Mouse (Mus musculus) ES-Bruce4 (cell line): ENCODE measurements around the gene Dync1i2.

Experiments used
- CTCF ChIP-seq: IDR thresholded peaks from one replicate; pipeline ENCODE4 v1.8.1; 2011; ENCODE audit warnings: low read depth, low read length
- EP300 ChIP-seq: IDR thresholded peaks from 2 replicates; pipeline ENCODE4 v1.6.1; 2011; ENCODE audit warnings: low read depth, low read length; ENCODE audit not compliant: insufficient read depth
- POLR2A ChIP-seq: IDR thresholded peaks from one replicate; pipeline ENCODE4 v1.8.1; 2011; ENCODE audit warnings: low read length; ENCODE audit not compliant: insufficient read depth

DNA sequence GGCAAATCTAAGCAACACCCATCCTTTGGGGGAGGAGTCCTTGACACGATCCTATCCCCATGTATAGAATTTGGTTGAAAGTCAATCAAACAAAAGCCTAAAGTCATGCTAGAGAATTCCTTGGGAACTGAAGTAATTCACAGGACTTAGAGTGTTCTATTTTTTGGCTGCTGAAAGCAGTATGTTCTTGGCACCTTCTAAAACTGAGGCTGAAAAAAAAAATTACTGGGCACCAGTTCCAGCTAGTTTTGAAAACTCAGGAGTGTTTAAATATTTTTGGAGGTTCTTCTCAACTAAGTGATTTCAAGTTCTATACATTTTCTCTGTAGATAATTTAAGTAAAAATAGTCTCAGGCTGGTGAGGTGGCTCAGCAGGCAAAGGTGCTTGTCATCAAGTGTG, 86.0 kb downstream of the Dync1i2 start:
- TF ChIP-seq POLR2A (no peak), CTCF (no peak), EP300 (no peak)
